Mouse (Mus musculus) left cerebral cortex, adult 18-20 months (tissue): ENCODE measurements at regions not wholly inside any gene's neighbourhood (a gene's known extent, or its start where the extent isn't known, plus 50 kb on each side); places are given as distances from the start of the nearest gene placed in this dataset.
A peak's percentile ranks its signal among the peaks of the same experiment; 100 is the strongest.

Experiments used
- DNase-seq, 2 experiments: peaks; one replicate each; pipeline ENCODE4 v3.0.0; 2021 to 2022; ENCODE audit warnings: low spot score in 2 of 2, mixed read lengths in 1 of 2

DNA sequence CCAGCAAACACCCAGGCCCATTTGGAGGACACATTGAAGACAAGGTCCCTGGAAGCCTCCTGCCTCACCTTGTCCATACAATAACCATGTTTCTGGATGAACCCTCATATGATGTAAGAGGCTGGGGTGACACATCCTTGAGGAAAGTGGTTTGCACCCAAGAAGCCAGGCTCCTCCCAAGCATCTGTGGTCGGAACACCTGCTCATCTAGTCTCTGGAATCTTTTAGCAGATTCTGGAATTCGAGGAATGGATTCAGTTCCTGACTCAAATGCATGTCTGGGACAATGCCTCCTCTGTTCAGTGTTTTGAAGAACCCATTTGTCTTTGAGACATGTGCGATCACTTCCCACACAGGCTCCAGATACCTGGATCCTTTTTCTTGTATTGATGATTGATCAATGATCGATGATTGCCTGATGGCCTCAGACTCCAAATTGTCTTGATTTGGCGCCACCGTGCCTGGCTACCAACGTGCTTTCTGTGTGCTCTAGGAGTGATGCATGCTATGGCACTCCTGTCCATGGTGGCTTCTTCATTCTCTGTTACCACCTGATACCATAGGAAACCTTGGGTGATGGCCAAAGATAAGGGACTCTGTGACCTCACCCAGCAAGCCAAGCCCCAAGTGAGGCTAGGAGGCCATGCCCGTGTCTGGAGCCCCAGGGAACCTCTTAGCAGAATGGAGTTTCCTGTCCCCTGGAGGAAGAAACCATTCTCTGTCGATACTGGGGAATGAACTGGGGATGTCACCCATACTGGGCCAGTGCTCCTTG is 126.7 kb downstream of the Mn1 start:
- DNase-seq: no peak

DNA sequence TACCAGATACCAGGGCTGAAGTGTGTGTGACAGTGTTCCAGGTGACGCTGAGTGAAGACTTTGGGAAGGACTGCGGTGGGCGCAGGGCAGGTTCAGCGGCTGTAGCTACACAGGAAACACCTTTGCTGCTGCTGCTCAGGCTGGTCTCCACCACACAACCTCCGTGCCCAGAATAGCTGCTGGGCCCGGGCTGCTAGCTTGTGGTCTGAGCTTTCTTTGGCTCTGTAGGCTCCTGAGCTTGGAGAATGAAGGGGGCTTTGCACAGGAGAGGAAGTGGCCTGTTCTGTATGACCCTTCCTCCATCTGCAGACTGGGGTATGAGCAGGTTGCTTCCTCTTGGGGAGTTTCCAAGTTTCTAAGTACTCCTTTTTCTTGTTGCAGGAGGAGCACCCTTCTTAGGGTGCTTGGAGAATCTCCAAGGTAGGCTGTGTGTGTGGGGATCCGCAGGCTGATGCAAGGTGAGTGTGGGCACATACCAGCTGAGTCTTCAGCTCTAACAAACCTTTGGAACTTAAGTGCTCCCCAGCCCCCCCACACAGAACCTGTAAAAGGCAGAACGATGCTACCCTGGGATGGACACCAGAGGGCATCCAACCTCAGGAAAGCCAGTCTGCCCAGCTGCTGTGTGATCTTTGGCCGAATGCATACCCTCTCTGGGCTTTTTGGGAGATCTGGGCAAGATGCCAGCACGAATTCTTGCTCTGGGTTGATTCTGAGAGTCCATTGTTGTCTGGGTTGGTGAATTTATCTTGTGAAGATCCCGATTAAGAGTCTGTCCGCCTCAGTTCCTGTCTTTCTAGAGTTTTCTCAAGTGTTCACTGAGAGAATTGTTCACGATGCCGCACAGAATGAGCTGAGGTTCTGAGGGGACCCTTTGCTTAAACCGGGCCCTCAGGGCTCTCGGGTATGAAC is 136.6 kb downstream of the Mn1 start:
- DNase-seq: peak in 1 of 2 experiments; percentile 13

DNA sequence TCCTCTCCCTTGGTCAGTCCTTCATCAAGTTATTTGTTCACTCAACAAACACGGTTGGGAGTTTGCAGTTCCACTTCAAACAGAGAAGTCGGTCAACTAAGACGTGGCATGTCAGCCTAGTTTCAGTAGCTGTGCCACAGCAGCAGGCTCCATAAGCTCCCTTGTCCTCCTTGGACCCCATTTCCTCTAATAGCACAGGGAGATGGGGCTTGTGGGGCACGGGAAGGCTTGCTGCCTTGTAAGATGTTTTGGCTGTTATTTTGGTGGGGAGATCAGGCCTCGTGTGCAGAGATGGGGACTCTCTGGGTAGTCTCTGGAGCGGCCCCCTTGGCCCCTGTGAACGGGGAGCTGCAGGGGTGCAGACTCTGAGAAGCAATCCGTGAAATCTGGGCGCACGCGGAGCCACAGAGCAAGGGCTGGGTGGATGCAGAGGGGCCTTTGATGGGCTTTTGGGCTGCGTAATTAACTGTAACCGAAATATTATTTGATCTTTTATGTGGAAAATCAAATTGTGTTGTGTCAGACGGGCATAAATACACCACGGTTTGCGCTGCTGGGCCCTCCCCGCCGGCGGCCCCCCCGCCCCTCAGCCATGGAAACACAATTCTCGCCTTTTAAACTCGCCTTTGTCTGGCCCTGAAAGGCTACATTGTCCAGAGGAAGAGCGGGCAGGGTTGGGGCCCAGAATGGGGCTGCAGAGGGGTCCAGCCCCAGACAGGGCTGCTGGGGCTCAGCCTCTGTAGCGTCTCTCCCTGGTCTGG is 137.6 kb downstream of the Mn1 start:
- DNase-seq: no peak

DNA sequence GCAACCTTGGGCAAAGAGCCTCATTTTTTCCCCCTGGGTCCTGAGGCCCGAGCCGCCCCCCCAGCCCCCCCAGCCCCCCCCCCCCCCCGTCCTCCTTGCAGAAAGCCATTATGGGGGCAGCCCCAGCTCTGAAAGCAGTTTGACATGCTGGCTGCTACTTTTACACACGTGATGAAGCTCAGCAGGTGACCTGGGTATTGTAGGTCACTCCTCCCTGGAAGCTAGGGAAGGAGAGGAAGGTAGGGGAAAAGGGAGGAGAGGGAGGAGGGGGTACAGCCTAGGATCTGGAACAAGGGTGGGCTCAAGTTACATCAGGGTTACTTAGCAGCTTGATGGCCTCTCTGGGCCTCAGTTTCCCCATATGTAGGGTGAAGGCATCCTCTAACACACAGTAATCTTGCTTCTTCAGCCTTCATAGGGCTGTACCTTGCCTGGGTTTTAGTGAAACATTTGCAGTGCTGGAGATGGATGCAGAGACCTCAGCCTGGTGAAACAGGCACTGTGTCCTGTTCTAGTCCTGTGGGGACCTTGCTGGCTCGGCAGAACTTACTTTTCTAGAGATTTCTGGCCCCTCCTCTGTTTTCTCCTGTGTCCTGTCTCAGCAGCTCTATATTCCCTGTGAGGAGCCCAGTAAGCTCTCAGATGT is 138.3 kb downstream of the Mn1 start:
- no peak for DNase-seq

DNA sequence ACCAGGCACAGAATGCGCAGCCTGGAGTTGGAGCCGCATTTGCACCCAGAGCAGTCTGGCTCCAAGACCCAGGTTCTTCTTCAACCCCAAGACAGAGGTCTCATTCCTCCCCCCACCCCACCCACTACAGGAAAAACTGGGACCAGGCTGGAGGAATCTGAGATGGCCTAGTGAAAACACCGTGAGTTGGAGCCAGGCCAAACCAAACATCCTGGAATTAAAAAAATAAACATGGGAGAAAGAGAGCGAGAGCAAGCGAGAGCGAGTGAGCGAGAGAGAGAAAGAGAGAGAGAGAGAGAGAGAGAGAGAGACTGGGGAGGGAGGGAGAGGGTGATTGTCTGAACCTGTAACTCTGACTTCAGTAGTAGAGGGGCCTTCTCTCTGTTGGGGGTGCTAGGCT is 138.8 kb downstream of the Mn1 start:
- DNase-seq: no peak

DNA sequence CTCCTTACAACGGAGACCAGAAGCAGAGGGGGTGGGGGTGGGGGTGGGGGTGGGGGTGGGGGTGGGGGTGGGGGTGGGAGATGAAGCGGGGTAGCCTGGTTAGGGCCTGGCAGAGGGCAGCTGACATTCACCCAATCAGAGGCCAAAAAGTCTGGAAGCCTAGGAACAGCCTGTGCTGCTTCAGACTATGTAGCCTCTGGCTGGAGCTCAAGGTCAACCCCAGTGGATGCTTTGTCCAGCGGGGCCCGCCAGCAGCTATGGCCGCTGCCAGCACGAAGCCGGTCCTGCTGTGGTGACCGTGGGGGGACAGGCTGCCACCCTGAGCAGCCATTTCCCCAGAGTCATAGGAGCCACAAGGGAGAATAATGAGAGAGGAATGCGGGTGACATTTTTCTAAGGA is 143.3 kb downstream of the Mn1 start:
- no peak for DNase-seq

DNA sequence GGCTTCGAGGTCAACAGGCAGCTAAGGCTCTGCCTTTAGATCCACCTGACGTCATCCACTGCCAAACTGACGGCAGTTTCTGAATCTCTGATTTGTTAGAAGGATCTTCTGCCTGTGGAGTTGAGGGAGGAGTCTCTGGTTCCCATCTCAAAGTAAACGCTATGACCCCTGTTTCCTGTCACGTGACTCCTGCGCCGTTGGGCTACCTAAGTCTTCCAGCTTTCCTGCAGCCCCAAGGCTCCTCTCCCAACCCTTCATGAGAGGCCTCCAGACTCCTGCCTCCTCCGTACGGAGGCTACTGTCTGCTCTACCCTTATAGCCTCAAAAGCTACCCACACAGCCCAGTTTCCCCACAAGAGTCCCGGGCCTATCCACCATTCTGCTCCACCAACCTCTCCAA is 144.1 kb downstream of the Mn1 start:
- no peak for DNase-seq

DNA sequence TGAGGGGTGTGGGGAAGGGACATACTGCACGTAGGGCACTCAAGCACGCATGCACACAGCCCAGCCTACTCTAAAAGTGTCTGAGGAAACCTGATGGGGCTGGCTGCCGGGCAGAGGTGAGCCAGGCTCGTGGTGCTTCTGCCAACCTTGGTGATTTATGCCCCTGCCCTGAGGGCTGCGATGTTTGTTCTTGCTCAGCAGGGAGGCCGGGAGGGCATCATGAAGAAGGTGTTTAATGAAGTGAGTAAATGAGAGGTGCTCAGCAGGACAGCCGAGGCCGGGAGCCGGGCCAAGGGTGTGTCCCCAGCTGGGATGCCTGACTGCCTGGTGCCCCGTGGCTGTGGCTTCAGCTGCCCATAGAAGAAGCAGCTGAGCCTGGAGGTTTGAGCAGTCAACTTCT is 153.7 kb downstream of the Mn1 start:
- no peak for DNase-seq

DNA sequence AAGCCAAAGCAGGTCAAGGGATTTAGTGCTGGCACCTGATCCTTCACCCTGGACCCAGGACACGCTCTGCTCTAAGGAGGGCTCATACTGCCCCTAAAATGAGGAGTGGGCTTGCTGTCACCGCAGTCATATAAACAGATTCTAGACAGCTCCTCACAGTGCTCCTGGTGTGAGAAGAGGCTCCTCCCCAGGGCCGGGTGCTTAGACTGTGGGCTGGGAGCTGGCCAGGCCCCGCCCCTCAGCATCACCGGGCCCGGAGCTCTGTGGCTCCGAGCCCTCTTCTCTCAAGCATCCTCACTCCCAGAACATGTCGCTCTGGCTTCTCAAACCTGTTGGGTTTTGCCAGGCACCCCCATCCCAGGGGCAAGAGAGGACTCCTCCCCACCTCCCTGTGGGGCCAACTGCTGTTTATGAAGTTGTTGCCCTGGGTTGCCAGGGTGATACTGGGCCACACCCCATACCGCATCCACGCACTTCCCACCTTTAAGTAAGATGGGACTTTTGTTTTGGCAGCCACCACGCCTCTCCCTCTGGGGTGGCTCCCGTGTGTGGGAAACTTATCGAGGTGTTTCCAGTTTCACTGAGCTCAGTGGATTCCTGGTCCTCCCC is 156.2 kb downstream of the Mn1 start:
- no peak for DNase-seq

DNA sequence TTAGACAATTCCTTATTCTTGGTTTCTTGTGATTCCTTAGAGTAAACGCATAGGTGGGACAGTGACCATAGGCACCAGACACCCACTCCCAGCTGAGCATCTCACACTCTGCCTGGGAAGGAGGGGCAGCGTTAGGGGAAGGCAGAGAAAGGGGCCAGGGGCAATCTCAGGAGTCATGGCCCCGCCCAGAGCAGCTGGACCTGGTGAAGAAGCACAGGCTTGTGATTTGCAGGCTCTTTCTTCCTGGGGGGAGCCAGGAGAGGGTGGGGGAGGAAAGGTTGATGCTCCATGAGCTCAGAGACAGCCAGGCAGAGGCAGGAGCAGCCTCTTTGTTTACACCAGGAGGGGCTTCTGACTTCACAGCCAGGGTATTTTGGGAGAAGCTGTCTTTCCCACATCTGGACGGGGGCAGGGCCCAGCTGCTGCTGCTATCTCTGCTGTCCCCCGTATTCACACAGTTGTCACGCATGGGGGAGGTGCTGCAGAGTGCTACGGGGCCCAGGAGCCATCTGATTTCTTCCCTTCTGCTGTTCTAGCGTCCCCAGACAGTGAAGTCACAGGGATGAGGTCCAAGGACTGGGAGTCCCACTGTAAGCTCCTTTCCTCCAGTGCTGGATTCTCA is 157.2 kb downstream of the Mn1 start:
- peak in 1 of 2 experiments; percentile 25 for DNase-seq

DNA sequence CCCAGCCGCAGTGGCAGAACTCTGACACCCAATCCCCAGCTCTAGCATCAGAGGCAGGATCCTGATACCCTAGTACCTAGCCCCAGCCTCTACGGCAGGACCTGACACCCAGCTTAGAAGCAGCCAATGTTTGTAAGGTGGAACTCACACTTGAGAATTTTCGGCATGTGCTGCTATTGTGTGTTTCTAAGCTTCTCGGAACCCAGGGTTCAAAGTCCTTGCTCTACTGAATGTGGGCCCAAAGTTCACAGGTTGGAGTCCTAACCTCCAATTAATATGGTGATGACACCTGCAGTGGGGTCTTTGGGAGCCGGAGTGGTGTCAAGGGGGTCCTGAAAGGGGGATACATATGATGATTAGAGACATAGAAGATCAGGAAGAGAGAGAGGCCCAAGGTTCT is 158.2 kb downstream of the Mn1 start:
- no peak for DNase-seq

DNA sequence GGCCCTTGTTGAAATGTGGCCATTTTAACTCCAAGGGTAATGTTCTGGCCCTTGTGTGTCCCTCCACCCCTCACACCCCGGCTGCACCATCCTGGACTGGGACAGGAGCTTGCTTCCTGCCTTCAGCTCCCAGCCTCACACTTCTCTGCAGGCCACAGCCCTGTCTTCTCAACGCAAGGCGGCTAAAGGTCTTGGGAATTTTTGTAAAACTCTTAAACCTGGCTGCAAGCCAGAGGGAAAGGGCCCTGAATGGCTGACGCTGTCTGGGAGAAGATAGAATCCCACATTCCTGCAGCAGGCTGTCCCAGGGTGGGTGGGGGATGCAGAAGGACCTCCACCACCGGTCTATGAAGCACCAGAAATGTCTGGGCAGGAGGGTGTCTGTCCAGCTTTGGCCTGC is 156.3 kb upstream of the Gm26897 start:
- no peak for DNase-seq

DNA sequence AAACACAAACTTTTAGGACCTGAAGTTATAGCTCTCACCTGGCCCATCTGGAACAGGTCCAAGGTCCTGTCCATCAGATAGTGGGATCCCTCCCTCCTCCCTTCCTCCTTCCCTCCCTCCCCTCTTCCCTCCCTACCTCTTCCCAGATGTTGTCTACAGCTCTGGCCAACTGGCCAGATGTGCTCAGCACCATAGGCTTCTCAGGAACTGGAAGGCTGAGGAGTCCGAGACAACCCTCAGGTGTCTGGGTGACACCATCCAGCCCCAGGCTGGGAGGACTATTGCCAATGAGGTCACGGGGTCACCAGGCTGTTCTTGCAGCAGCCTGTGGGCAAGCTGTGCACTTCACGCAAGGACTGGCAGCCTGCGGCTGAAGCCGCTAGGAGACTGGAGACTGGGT is 155.6 kb upstream of the Gm26897 start:
- no peak for DNase-seq

DNA sequence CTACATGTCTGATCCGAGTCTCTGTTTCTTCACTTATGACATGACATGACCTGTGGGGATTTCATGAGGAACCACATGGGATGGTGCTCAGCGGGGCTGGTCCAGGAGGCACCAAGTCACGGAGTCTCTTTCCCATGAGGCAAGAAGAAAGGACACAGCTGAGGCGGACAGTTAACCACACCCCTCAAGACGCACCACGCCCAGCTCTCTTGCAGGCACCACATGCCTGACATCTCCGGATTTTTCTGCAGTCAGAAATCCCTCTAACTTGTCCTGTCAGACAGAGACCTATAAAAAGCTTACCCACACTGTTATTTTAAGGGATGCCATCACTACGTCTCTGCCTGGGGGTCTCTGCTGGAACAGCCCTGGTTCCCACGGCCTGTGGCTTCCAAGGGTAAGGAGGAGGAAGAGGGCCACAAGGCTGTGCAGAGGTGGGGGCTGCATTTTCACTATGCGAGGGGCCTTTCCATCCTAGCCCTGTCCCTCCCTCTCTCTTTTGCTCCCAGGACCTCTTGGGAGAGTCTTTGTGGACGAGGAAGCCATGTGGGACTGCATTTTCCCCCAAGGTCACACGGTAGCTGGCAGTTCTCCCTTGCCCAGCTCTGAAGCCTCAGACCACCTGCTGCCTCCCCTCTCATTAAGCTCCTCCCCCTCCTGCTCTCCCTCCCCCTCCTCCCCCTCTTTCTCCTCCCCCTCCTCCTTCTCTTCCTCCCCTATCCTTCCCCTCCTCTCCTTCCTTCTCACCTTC is 154.6 kb upstream of the Gm26897 start:
- peak in 1 of 2 experiments; percentile 20 for DNase-seq

DNA sequence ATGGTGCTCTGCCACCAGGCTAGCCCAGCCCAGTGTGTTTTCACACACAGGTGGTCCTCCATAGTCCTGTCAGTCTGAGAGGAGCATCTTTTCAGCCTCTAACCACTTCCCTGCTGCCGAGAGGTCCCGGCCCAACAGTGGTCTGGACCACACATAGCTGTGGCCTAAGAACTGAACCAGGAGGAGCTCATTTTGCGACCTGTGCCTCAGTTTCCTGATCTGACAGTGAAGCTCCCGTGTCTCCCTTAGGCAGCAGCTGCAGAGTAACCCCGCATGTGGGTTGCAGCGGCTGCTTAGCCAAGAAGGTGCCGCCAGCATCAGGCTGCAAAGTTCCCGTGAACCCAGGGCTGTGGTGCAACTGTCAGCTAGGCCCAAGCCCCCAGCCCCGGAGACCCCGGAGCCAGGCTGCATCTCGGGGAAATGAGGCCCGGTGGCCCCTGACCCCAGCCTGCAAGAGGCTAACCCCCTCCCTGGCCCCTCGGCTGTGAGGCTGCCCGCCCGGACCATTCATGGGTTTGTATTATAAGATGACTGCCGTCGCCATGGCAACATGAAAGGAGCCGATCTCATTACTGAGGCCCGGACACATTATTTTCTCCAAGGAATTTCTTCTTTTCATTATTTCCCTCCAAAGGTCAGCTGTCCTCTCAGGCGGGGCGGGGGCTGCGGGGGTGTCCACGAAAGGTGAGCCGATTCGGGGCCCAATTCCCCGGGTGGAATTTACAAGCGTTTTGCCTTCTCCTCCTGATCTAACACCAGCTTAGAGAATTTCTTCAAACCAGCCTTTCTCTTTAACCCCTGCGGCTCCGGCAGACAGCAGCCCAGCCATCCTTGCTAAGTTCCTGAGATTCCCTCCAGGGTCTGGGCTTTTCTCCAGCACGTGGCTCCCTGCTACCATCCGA is 152.6 kb upstream of the Gm26897 start:
- peak; percentile 60 to 71 for DNase-seq

DNA sequence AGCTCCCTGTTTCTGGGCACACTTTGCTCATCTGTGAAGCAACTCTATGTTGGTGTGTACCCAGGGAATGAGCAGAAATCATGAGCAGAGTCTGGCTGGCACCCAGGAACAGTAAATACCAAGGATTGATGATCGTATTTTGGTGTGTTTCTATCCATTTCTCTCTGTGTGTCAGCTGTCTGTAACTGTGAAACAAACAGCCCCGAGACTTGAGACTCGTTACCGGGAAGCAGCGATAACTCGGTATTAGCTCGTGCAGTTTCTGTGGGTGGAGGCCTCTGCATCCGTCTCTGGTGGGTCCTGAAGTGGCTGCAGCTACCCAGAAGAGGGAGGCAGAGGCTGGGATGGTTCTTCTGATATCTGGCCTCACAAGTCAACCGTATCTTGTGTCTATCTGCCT is 151.7 kb upstream of the Gm26897 start:
- peak in 1 of 2 experiments; percentile 26 for DNase-seq

DNA sequence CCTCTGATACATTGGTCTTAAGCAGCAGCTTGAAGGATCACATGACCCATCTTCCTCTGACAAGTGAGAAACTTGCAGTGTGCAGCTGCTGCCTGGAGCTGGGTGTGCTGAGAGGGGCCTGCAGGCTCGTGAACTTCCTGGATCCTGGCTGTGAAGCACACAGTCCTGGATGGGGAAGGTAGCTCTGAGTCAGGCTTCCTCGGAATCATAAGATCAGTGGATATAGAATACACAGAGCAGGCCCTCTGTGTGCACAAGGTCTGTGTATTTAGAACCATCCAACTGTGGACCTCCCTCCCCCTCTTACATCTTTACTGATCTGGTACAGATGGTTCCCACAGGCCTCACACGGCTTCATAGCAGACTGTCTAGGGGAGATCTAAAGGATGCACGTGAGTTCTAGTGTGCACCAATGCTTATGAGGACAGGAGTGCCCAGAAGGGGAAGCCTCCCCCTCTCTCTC is 143.1 kb upstream of the Gm26897 start:
- DNase-seq: peak in 1 of 2 experiments; percentile 44

DNA sequence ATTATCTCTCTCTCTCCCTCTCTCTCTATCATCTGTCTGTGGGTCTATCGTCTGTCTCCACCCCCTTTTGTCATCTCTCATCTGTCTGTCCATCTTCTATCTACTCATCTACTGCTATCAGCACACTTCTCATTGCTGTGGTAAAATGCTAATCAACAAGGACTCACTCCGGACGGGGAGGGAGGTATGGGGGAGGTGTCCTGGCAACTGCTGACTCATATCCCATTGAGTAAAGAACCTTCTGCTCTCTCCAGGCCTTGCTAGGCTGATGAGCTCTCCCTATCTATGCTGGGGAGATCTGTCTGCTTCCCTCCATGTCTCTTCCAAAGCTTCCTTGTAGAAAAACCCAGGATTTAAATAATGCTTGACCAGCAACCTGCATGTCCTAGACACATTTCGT is 140.9 kb upstream of the Gm26897 start:
- no peak for DNase-seq
